Mouse (Mus musculus): ENCODE measurements around the gene Fpr1.

GRCm38 (mm10) chr17:17855064-17855838 is 28.5 kb downstream of the Fpr1 start, which contains the start of gene Has1:
- TF ChIP-seq EP300 (IDR thresholded peaks at IDR 0.05; ENCODE audit: insufficient read depth, low read depth, low read length) (no peak), CTCF (IDR thresholded peaks at IDR 0.05; ENCODE audit: low read depth, low read length) (no peak), POLR2A (IDR thresholded peaks at IDR 0.05; ENCODE audit: insufficient read depth, low read length) (no peak)
